Mouse (Mus musculus) heart, postnatal 0 days (tissue): ENCODE data around the gene Colec11.

ENCODE experiments used
- CTCF ChIP-seq: IDR thresholded peaks from 2 replicates; pipeline ENCODE4 v1.5.1; 2016; ENCODE audit warnings: antibody characterized with exemption, control low read depth, low read depth
- EP300 ChIP-seq: IDR thresholded peaks from 2 replicates; pipeline ENCODE4 v1.6.1; 2016; ENCODE audit warnings: antibody characterized with exemption, low read depth

DNA sequence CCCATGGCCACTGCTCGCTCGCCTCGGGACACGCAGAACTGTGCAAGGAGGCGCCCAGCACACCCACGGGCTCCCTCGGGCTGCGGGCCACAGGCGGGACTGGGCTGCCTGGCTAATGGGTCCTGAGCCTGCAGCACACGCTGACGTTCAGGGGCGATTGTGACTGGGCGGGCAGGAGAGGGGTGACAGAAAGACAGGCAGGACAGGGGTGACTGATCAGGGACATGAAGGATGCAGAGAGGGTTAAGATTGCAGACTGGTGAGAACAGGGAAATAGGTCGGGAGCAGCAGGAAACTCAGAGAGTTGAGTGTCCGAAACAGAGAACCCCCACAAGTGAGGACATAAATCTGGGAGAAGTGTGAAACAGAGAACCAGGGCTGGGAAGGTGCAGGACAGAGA lies 70.9 kb downstream of the Colec11 start, which contains the start of gene Dcdc2c:
- TF ChIP-seq CTCF (no peak), EP300 (no peak)
